Mouse (Mus musculus): ENCODE measurements around the gene Ipo7.
"Not testable (repeated sequence)": the region's sequence is repeated elsewhere in the genome, so short reads cannot be mapped to it uniquely, and the experiment has no call there.

- not testable (repeated sequence) for TF ChIP-seq POLR2A (IDR thresholded peaks at IDR 0.05; ENCODE audit: insufficient read length, low read depth); POLR2AphosphoS2 (IDR thresholded peaks at IDR 0.05; ENCODE audit: insufficient read length, low read depth); MYOG (IDR thresholded peaks at IDR 0.05; ENCODE audit: control insufficient read depth in 1 of 3, insufficient read depth in 1 of 3, insufficient read length in 2 of 3, low read depth in 2 of 3); REST (IDR thresholded peaks at IDR 0.05; ENCODE audit: insufficient read depth, insufficient read length); USF1 (IDR thresholded peaks at IDR 0.05; ENCODE audit: low read depth)
These were observed 40.9 kb upstream of the Ipo7 start for GRCm38 (mm10) chr7:109977131-109977530.

Measured in myocyte (in vitro differentiated cells).